Mouse (Mus musculus) erythroblast, embryonic 14.5 days (primary cell): ENCODE measurements around the gene Gm37240.

ENCODE experiments used
- GATA1 ChIP-seq: IDR thresholded peaks from 2 replicates; pipeline ENCODE4 v1.6.1; 2012; ENCODE audit warnings: low read length, inconsistent platforms, mixed read lengths
- TAL1 ChIP-seq: IDR thresholded peaks from 3 replicates; pipeline ENCODE4 v1.6.1; 2012; ENCODE audit warnings: low read length, inconsistent platforms, mixed read lengths

- TF ChIP-seq GATA1 (no peak), TAL1 (no peak)
These were observed 369.2 kb downstream of the Gm37240 start for GRCm38 (mm10) chr3:85518072-85518471.
